Mouse (Mus musculus): ENCODE measurements around the gene Ptprn. TPM values are rescaled to one million over a fixed set of nuclear protein-coding genes. Genes with fewer than 3 reads are reported as not detected.

Ptprn gene
- polyA plus RNA-seq, 1 experiment from 2014 or later, result 2.9 TPM

- Histone ChIP-seq H3K36me3 (ENCODE audit: control insufficient read depth, insufficient read depth, low read length) (no peaks in the 10 kb centered on the region), H3K4me2 (replicated peaks; ENCODE audit: low read depth, low read length) (no peak within 1 kb of the TSS), H3K27me3 (ENCODE audit: control insufficient read depth, insufficient read depth, low read length) (no peaks in the 10 kb centered on the region), H3K9ac (replicated peaks; ENCODE audit: low read depth, low read length) (no peak within 1 kb of the TSS), H3K27ac (ENCODE audit: low read length) (no peak within 1 kb of the TSS), H3K4me1 (ENCODE audit: control insufficient read depth, insufficient read depth, low read length) (no peaks in the 10 kb centered on the region), H3K9me3 (ENCODE audit: control insufficient read depth, low read depth, low read length) (no peaks in the 10 kb centered on the region), H3K4me3 (ENCODE audit: low read depth, low read length) (no peak within 1 kb of the TSS)
- 67% methylated on average over 5 of the region's 5 CpGs for WGBS
- no peak for ATAC-seq (ENCODE audit: insufficient number of reproducible peaks, insufficient read depth, low FRiP score, low read depth)
Measured at GRCm38 (mm10) chr1:75231664-75232152, 32.6 kb downstream of the Ptprn start, which contains the start of gene A630095N17Rik. Gene A630095N17Rik (minus strand): TSS chr1:75232102.

GRCm38 (mm10) chr1:75231224-75231623 is 33.1 kb downstream of the Ptprn start:
- 75% methylated on average over 4 of the region's 4 CpGs for WGBS
- Histone ChIP-seq H3K4me3 (ENCODE audit: low read depth, low read length) (no peak overlapping the region), H3K9ac (replicated peaks; ENCODE audit: low read depth, low read length) (no peak overlapping the region)

GRCm38 (mm10) chr1:75230335-75230994 is 33.8 kb downstream of the Ptprn start:
- Histone ChIP-seq H3K9me3 (ENCODE audit: control insufficient read depth, low read depth, low read length) (no peaks in the 10 kb centered on the region), H3K27ac (ENCODE audit: low read length) (no peak overlapping the region), H3K36me3 (ENCODE audit: control insufficient read depth, insufficient read depth, low read length) (no peaks in the 10 kb centered on the region), H3K4me3 (ENCODE audit: low read depth, low read length) (no peak overlapping the region), H3K4me1 (ENCODE audit: control insufficient read depth, insufficient read depth, low read length) (no peaks in the 10 kb centered on the region), H3K9ac (replicated peaks; ENCODE audit: low read depth, low read length) (no peak overlapping the region), H3K4me2 (replicated peaks; ENCODE audit: low read depth, low read length) (no peak overlapping the region), H3K27me3 (ENCODE audit: control insufficient read depth, insufficient read depth, low read length) (no peaks in the 10 kb centered on the region)
- no peak for ATAC-seq (ENCODE audit: insufficient number of reproducible peaks, insufficient read depth, low FRiP score, low read depth)
- 68% methylated on average over 7 of the region's 7 CpGs for WGBS

More at GRCm38 (mm10) chr1:75231224-75231623, 33.1 kb downstream of the Ptprn start:
- ATAC-seq (ENCODE audit: insufficient number of reproducible peaks, insufficient read depth, low FRiP score, low read depth), result no peak
- Histone ChIP-seq H3K36me3 (ENCODE audit: control insufficient read depth, insufficient read depth, low read length) (no peaks in the 10 kb centered on the region), H3K27ac (ENCODE audit: low read length) (no peak overlapping the region), H3K27me3 (ENCODE audit: control insufficient read depth, insufficient read depth, low read length) (no peaks in the 10 kb centered on the region), H3K4me2 (replicated peaks; ENCODE audit: low read depth, low read length) (no peak overlapping the region), H3K9me3 (ENCODE audit: control insufficient read depth, low read depth, low read length) (no peaks in the 10 kb centered on the region), H3K4me1 (ENCODE audit: control insufficient read depth, insufficient read depth, low read length) (no peaks in the 10 kb centered on the region)

GRCm38 (mm10) chr1:75229158-75229557 is 35.1 kb downstream of the Ptprn start:
- WGBS, result 65% methylated on average over 4 of the region's 4 CpGs
- Histone ChIP-seq H3K4me3 (ENCODE audit: low read depth, low read length) (no peak overlapping the region), H3K4me2 (replicated peaks; ENCODE audit: low read depth, low read length) (no peak overlapping the region), H3K27ac (ENCODE audit: low read length) (no peak overlapping the region), H3K9me3 (ENCODE audit: control insufficient read depth, low read depth, low read length) (no peaks in the 10 kb centered on the region), H3K9ac (replicated peaks; ENCODE audit: low read depth, low read length) (no peak overlapping the region), H3K36me3 (ENCODE audit: control insufficient read depth, insufficient read depth, low read length) (no peaks in the 10 kb centered on the region), H3K27me3 (ENCODE audit: control insufficient read depth, insufficient read depth, low read length) (no peaks in the 10 kb centered on the region), H3K4me1 (ENCODE audit: control insufficient read depth, insufficient read depth, low read length) (no peaks in the 10 kb centered on the region)
- ATAC-seq (ENCODE audit: insufficient number of reproducible peaks, insufficient read depth, low FRiP score, low read depth), result no peak

- H3K4me3 ChIP-seq (ENCODE audit: low read depth, low read length), result no peak overlapping the region
- no peaks in the 10 kb centered on the region for H3K4me1 ChIP-seq (ENCODE audit: control insufficient read depth, insufficient read depth, low read length)
- no peak for ATAC-seq (ENCODE audit: insufficient number of reproducible peaks, insufficient read depth, low FRiP score, low read depth)
- no peak overlapping the region for H3K27ac ChIP-seq (ENCODE audit: low read length)
- H3K9me3 ChIP-seq (ENCODE audit: control insufficient read depth, low read depth, low read length), result no peaks in the 10 kb centered on the region
- no peak overlapping the region for H3K9ac ChIP-seq (replicated peaks; ENCODE audit: low read depth, low read length)
- H3K4me2 ChIP-seq (replicated peaks; ENCODE audit: low read depth, low read length), result no peak overlapping the region
- 70% methylated on average over 1 of the region's 1 CpGs for WGBS
- H3K27me3 ChIP-seq (ENCODE audit: control insufficient read depth, insufficient read depth, low read length), result no peaks in the 10 kb centered on the region
- no peaks in the 10 kb centered on the region for H3K36me3 ChIP-seq (ENCODE audit: control insufficient read depth, insufficient read depth, low read length)
Measured at GRCm38 (mm10) chr1:75227653-75228052, 36.6 kb downstream of the Ptprn start.

GRCm38 (mm10) chr1:75226138-75226537 is 38.2 kb downstream of the Ptprn start:
- H3K4me1 ChIP-seq (ENCODE audit: control insufficient read depth, insufficient read depth, low read length), result no peaks in the 10 kb centered on the region
- ATAC-seq (ENCODE audit: insufficient number of reproducible peaks, insufficient read depth, low FRiP score, low read depth), result no peak
- no peaks in the 10 kb centered on the region for H3K36me3 ChIP-seq (ENCODE audit: control insufficient read depth, insufficient read depth, low read length)
- H3K9me3 ChIP-seq (ENCODE audit: control insufficient read depth, low read depth, low read length), result no peaks in the 10 kb centered on the region
- no peak overlapping the region for H3K4me2 ChIP-seq (replicated peaks; ENCODE audit: low read depth, low read length)
- H3K27ac ChIP-seq (ENCODE audit: low read length), result no peak overlapping the region
- H3K4me3 ChIP-seq (ENCODE audit: low read depth, low read length), result no peak overlapping the region
- 55% methylated on average over 2 of the region's 2 CpGs for WGBS
- no peaks in the 10 kb centered on the region for H3K27me3 ChIP-seq (ENCODE audit: control insufficient read depth, insufficient read depth, low read length)
- no peak overlapping the region for H3K9ac ChIP-seq (replicated peaks; ENCODE audit: low read depth, low read length)

GRCm38 (mm10) chr1:75225473-75225872 is 38.8 kb downstream of the Ptprn start:
- no peaks in the 10 kb centered on the region for H3K9me3 ChIP-seq (ENCODE audit: control insufficient read depth, low read depth, low read length)
- 67% methylated on average over 3 of the region's 3 CpGs for WGBS
- no peak overlapping the region for H3K4me3 ChIP-seq (ENCODE audit: low read depth, low read length)
- H3K4me2 ChIP-seq (replicated peaks; ENCODE audit: low read depth, low read length), result no peak overlapping the region
- H3K27me3 ChIP-seq (ENCODE audit: control insufficient read depth, insufficient read depth, low read length), result peaks cover 6% of the 10 kb centered on the region; the same call in 1 of the 2 replicates
- H3K4me1 ChIP-seq (ENCODE audit: control insufficient read depth, insufficient read depth, low read length), result no peaks in the 10 kb centered on the region
- H3K36me3 ChIP-seq (ENCODE audit: control insufficient read depth, insufficient read depth, low read length), result no peaks in the 10 kb centered on the region
- H3K27ac ChIP-seq (ENCODE audit: low read length), result no peak overlapping the region
- no peak for ATAC-seq (ENCODE audit: insufficient number of reproducible peaks, insufficient read depth, low FRiP score, low read depth)
- H3K9ac ChIP-seq (replicated peaks; ENCODE audit: low read depth, low read length), result no peak overlapping the region

GRCm38 (mm10) chr1:75223532-75223931 is 40.8 kb downstream of the Ptprn start:
- WGBS, result 63% methylated on average over 6 of the region's 6 CpGs
- ATAC-seq (ENCODE audit: insufficient number of reproducible peaks, insufficient read depth, low FRiP score, low read depth), result no peak

GRCm38 (mm10) chr1:75222926-75223325 is 41.4 kb downstream of the Ptprn start:
- Histone ChIP-seq H3K36me3 (ENCODE audit: control insufficient read depth, insufficient read depth, low read length) (no peaks in the 10 kb centered on the region), H3K9me3 (ENCODE audit: control insufficient read depth, low read depth, low read length) (no peaks in the 10 kb centered on the region), H3K27ac (ENCODE audit: low read length) (no peak overlapping the region), H3K27me3 (ENCODE audit: control insufficient read depth, insufficient read depth, low read length) (peaks cover 10% of the 10 kb centered on the region), H3K9ac (replicated peaks; ENCODE audit: low read depth, low read length) (no peak overlapping the region), H3K4me3 (ENCODE audit: low read depth, low read length) (no peak overlapping the region), H3K4me1 (ENCODE audit: control insufficient read depth, insufficient read depth, low read length) (peaks cover 9% of the 10 kb centered on the region; the same call in 1 of the 2 replicates), H3K4me2 (replicated peaks; ENCODE audit: low read depth, low read length) (no peak overlapping the region)
- 77% methylated on average over 6 of the region's 6 CpGs for WGBS
- no peak for ATAC-seq (ENCODE audit: insufficient number of reproducible peaks, insufficient read depth, low FRiP score, low read depth)

More at GRCm38 (mm10) chr1:75223532-75223931, 40.8 kb downstream of the Ptprn start:
- Histone ChIP-seq H3K36me3 (ENCODE audit: control insufficient read depth, insufficient read depth, low read length) (no peaks in the 10 kb centered on the region), H3K4me3 (ENCODE audit: low read depth, low read length) (no peak overlapping the region), H3K4me2 (replicated peaks; ENCODE audit: low read depth, low read length) (no peak overlapping the region), H3K4me1 (ENCODE audit: control insufficient read depth, insufficient read depth, low read length) (peaks cover 8% of the 10 kb centered on the region; the same call in 1 of the 2 replicates), H3K27me3 (ENCODE audit: control insufficient read depth, insufficient read depth, low read length) (peaks cover 10% of the 10 kb centered on the region), H3K27ac (ENCODE audit: low read length) (no peak overlapping the region), H3K9ac (replicated peaks; ENCODE audit: low read depth, low read length) (no peak overlapping the region), H3K9me3 (ENCODE audit: control insufficient read depth, low read depth, low read length) (no peaks in the 10 kb centered on the region)
